Mouse (Mus musculus) heart, adult 18-20 months (tissue): ENCODE data around the gene Gstp1. TPM values are rescaled to one million over a fixed set of nuclear protein-coding genes. Genes with fewer than 3 reads are reported as not detected.

Experiments
- DNase-seq, 2 experiments: peaks; one replicate each; pipeline ENCODE4 v3.0.0; 2021 to 2022; ENCODE audit warnings: mixed read lengths in 1 of 2
- total RNA-seq, 2 experiments: library from RNA; stranded (reverse); gene quantifications; 2 replicates each; pipeline ENCODE4 v1.2.3; 2021

Gene Gstp1
- total RNA-seq, 2 experiments from 2014 or later = 350 to 400 TPM

DNA sequence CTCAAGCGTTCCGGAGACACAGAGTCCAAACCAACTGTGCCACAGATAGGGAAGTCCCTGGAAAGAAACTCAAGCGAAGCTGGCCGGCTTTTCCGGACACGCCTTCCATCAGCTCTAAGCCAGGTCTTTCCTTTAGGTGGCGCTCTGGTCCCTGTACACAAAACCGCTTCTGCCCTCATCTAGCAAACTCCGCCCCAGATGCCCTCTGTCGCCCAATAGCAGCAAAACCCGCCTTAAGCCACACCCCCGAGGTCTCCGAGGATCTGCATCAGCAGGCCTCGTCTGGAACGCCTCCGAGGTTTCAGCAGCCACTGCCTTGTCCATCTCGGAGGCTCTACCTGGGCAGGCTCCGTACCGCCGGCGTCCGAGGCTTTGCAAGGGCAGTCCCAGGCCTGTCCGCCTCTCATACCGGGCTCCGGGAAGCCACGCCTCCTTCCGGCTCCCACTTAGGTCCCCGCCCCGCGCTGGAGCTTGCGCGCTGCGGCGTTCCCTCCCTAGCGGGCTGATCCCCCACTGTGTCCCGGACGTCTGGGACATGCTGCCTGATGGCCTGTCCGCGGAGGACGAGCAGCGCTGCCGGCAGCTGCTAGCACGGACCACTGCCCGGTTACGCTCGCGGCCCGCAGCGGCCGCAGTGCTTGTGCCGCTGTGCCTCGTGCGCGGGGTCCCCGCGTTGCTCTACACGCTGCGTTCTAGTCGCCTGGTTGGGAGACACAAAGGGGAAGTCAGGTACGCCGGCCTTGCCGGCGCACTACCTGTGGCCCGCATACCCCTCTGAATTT, 37.5 kb downstream of the Gstp1 start, which contains the start of the genes Nudt8 and Gm49405:
Gene Nudt8 (plus strand): TSS at position 462 of the 782 bp plus-strand sequence.
Gene Gm49405 (plus strand): TSS at position 508 of the 782 bp plus-strand sequence.
- DNase-seq = peak; percentile 98 to 99

DNA sequence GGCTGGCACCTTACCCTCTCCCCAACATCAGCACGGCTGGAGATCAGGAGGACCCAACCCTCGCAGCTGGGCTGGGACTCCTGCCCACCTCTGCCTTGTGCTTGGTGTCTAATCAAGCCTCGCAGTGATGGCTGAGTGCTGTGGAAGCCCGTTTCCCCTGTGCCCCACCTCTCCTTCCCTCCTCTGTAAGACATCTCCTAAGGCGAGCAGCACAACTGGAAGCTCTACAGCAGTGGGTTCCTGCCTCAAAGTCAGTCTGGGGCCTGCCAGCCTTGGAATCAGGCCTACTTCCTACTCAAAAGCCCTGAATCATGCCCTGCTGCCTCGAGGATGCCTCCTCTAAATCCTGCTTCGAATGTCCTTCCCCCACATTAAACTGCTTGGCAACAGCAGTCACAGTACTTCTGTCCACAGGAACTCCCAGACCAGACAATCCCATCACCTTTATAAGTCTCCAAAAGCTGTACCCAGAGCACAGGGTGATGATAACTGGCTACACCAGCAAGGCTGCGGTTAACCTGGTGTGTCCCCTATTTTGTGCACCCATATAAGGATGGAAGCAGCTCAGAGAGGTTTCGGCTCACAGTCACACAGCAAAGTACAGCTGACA, 38.6 kb downstream of the Gstp1 start:
- DNase-seq = no peak

DNA sequence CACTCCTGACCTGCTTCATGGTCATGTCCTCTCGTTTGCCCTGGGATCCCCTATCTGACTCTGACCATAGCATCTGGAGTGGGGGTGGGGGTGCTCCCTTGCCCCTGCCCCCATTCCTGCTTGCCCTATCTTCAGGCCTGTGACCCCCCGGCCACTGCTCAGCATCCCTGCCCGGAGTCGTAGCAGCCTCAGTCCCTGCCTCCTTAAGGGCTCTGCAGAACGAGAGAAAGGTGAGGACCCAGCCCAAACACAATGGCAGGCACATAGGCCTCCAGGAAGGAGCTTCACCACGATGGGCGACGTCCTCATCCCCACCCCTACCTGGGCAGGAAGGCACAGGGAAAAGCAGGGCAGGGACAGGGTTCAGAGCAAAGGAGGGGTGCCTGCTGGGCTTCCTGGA, 39.5 kb downstream of the Gstp1 start:
- DNase-seq = no peak

DNA sequence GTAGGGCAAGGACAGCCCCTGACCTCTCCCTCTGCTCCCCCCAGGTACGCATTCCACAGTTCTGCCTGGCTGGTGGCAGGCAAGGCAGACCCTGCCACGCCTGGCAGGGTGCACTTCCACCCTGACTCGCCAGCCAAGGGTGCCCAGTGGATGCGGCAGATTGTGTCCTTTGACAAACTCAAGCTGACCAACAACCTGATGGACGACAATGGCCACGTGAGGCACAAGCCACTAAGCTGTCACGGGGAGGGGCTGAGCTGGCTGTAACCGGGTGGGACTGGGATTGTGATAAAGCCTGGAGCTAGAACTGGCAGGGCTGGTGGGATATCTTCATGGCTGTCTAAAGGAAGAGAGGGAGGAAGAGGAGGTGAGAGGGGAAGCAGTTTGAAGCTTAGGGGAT, 40.6 kb downstream of the Gstp1 start:
- no peak for DNase-seq

DNA sequence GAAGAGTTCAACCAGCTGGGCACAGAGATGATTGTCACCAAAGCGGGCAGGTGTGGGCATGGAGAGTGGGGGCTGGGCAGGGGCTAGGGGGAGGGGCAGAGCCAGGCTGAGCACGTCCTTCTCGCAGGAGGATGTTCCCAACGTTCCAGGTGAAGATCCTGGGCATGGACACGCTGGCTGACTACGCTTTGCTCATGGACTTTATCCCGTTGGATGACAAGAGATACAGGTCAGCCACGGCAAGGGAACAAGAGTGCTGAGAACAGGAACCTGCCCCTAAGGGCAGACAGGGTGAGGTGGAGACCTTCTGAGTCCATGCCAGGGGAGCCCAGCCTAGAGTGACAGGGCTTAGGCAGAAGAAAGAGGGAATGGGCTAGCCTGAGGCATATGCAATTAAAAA, 41.0 kb downstream of the Gstp1 start:
- DNase-seq = no peak

DNA sequence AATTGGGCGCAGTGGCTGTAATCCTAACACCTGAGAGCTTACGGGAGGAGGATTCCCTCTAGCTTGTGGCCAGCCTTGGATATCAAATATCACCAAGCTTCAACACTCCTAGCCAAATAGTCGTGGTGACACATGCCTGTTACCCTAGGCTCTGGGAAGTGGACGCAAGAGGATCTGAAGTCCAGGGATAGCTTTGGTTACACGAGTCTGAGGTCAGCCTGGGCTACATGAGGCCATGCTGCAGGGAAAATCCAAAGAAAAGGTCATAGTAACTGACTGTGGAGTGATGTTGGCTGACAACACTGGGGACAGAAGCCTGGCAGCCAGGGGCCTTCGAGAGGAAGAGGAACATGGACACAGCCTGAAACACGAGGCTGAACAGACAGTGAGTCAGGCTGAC, 41.7 kb downstream of the Gstp1 start:
- no peak for DNase-seq

DNA sequence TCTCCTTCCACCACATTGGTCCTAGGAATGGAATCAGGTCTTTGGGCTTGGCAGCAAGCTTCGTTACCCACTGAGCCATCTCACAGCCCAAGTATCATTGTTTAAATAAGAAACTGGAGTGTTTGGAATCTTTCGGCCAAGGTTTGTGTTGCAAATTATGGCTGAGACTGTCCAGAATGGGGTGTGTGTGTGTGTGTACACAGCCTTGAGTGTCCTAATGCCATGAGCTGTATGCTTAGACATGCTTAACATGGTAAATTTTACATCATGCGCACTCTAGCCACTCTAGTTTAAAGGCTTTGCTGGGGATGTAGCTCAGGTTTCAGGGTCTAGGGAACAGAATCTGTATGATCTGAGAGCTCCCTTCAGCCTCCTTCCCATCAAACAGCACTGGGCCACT, 42.3 kb downstream of the Gstp1 start:
- DNase-seq = no peak

DNA sequence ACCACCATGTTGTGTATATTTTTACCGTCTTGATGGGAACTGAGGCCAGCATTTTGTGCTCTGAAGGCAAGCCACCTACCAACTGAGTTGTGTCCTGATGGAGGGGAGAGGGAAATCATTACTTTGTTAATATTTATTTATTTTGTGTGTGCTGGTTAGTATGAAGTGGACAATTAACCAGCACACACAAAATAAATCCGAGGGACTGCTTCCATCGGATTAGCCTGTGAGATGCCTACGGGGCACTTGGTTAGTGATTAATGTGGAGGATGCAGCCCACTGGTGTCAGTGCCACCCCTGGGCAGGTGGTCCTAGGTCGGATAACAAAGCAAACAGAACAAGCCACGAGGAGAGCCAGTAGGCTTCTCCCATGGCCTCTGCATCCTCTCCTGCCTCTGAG, 42.9 kb downstream of the Gstp1 start:
- DNase-seq = no peak

DNA sequence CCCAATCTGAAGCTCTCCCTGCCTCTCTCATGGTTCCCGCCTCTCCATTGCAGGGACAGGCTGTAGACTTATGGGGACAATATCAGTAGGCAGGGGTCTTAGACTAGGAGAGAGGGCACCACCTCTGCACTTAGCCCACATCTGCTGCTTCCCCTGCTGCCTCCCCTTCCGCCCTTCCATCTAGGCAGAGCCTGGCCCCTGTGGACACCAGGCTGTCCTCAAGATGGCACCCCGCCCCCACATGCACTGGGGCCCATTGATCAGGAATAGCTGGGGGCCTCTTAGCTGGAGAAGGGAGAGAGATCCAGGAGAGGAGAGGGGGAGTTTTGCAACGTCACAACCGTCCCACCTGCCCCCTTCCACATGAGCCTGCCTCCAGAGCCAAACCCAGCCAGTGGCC, 45.4 kb downstream of the Gstp1 start, which contains the start of gene Tbx10:
Gene Tbx10 (plus strand): TSS at position 337 of the 400 bp plus-strand sequence.
- no peak for DNase-seq

DNA sequence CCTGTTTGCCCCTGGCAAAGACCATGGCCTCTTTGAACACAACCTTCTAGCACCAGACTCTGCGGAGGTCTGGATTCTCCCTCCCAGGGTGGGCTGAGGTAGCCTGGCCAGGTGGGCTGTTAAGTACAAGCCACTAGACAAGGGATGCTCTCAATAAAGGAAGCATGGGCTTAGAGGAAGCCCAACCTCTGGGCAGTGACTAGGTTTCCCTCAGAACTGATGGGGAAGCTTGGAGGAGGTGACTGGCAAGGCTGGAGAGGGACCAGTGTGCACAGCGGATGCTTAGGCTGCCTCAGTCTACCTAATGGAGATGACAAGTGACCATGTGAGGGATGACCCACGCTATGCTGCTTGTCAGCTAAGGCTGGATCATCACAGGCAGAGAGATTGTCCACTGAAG, 45.8 kb downstream of the Gstp1 start:
- no peak for DNase-seq

DNA sequence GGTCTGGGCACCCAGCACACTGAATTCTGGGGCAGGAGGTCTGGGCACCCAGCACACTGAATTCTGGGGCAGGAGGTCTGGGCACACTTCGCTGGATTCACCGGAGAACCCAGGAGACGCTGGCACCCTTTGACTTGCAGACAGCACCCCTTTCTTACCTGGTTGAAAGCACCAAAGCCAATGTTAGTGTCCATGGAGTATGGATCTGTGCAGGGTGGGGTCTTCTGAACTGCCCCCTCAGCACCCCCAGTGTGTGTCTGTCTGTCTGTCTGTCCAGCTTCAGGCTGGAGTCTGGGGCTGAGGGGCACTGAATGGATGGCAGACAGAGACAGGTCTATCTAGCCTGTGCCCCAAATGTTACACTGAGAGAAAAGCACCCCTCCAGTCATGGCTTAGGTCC, 46.2 kb downstream of the Gstp1 start:
- no peak for DNase-seq

DNA sequence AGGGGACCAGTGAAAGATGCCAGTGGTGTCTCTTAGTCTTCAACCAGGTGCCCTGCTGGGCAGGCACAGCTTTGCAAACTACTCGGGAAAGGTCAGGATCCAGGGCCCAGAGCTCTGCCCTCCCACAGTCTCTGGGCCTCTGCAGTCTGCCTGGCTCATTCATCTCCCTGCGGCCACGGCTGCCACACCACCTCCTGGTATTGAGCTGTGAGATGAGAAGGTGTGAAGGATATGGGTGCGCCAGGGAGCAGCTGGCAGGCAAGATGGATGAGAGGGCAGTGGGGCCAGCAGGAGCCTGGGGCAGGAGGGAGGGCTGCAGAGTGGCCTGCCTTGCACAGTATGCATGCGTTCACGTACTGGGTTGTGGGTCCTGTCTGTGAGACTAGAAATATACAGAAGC, 47.0 kb downstream of the Gstp1 start:
- no peak for DNase-seq

DNA sequence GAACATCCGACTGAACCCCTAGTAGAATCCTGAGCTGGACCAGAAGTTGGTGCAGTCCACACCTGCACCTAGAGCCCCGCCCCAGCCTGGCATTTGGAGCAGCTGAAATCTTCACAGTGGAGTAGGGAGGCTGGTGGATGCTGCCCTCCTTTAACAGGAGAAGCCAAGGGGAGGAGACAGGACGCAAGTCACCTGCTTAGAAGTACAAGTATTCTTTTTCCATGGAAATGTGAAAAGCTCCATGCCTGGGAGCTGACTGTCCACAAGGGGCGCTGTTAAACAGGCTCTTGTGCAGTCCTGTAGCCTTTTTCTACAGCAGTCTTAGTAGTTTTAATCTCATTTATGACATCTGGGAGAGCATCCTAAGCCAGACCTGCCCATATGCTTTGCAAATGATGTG, 49.0 kb downstream of the Gstp1 start:
- DNase-seq = no peak

DNA sequence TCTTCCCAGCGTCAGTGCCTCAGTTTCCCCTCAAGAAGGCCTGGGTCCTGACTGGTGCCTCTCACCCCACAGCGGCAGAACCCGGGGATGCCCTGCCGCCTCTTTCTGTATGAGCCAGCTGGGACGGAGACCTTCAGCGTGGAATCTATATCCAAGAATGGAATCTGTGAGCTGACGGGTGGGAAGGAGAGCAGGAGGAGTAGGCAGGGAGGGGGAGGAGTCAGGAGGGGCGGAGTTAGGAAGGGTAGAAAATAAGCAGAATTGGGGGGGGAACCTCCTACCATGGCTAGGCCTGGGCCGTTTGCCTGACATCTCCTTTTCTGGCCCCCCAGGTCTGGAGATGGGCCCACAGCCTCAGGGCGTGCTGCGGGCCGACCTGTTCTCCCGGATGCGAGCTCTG, 49.7 kb downstream of the Gstp1 start:
- no peak for DNase-seq

DNA sequence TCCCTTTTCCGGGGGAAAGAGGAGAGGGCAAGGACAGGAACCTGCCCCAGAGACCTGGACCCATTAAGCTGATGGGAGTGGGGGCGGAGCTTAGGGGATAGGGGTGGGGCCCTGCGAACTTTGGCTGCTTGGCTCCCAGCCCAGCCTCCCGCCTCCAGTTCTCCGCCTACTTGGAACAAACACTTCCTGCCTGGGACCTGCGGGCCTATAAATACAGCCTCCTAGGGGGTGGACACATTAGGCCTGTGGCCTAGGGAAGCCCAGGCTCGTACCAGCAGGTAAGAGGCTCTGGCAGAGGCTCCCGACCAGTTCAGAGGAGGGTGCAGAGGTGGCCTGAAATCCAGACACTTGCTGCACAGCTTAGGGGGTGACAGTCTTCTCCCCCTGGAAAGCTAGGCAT, 51.5 kb downstream of the Gstp1 start, which contains the start of gene Acy3:
Gene Acy3 (plus strand): TSS at position 237 of the 400 bp plus-strand sequence.
- DNase-seq = peak; percentile 90 to 93

Other genes starting within 250 kb of the Gstp1 start
- 10 to 100 TPM; 11.8 to 15.5 TPM for gene Chka, start 186.2 kb downstream of the Gstp1 start, total RNA-seq
- gene Tcirg1, start 130.9 kb downstream of the Gstp1 start, total RNA-seq = 1 to 10 TPM; 8.0 to 9.2 TPM
- gene Ndufs8, start 125.2 kb downstream of the Gstp1 start, total RNA-seq = 100 to 1,000 TPM; 489 to 502 TPM
- gene Aldh3b1, start 108.2 kb downstream of the Gstp1 start, total RNA-seq = 1 to 10 TPM; 1.3 to 2.0 TPM
- 10 to 100 TPM; 17.7 to 23.9 TPM for gene Unc93b1, start 102.8 kb downstream of the Gstp1 start, total RNA-seq
- under 1 TPM; 0.28 to 0.30 TPM for gene Aldh3b3, start 79.3 kb downstream of the Gstp1 start, total RNA-seq
- under 1 TPM; 0.22 to 0.98 TPM for gene Aldh3b2, start 65.7 kb downstream of the Gstp1 start, total RNA-seq
- gene Acy3, start 51.4 kb downstream of the Gstp1 start, total RNA-seq = 10 to 100 TPM; 24.3 to 28.5 TPM
- not detected for gene Tbx10, start 45.2 kb downstream of the Gstp1 start, total RNA-seq
- 100 to 1,000 TPM; 162 to 166 TPM for gene Nudt8, start 37.4 kb downstream of the Gstp1 start, total RNA-seq
- 1 to 10 TPM in 1 of 2 experiments, under 1 TPM in 1; 0.84 to 1.1 TPM for gene Gm49405, start 37.4 kb downstream of the Gstp1 start, total RNA-seq
- gene Doc2g, start 34.7 kb downstream of the Gstp1 start, total RNA-seq = 100 to 1,000 TPM; 241 to 281 TPM
- gene Ndufv1, start 25.2 kb downstream of the Gstp1 start, total RNA-seq = 1,000 to 10,000 TPM; 1,128 to 1,150 TPM
- 100 to 1,000 TPM; 123 to 134 TPM for gene Gstp2, start 8.0 kb upstream of the Gstp1 start, total RNA-seq
- gene Gstp3, start 21.6 kb upstream of the Gstp1 start, total RNA-seq = not detected
- gene Cabp2, start 43.6 kb upstream of the Gstp1 start, total RNA-seq = not detected
- gene Cdk2ap2, start 59.2 kb upstream of the Gstp1 start, total RNA-seq = 10 to 100 TPM; 34.5 to 37.8 TPM
- gene Pitpnm1, start 62.0 kb upstream of the Gstp1 start, total RNA-seq = 10 to 100 TPM; 16.1 to 21.2 TPM
- gene Aip, start 87.9 kb upstream of the Gstp1 start, total RNA-seq = 10 to 100 TPM; 62.1 to 63.2 TPM
- under 1 TPM in 1 of 2 experiments, not detected in 1; 0.08 TPM for gene Gpr152, start 101.8 kb upstream of the Gstp1 start, total RNA-seq
- under 1 TPM; 0.12 to 0.13 TPM for gene Cabp4, start 106.0 kb upstream of the Gstp1 start, total RNA-seq
- gene Coro1b, start 110.6 kb upstream of the Gstp1 start, total RNA-seq = 10 to 100 TPM; 38.3 to 47.6 TPM
- gene Ptprcap, start 115.6 kb upstream of the Gstp1 start, total RNA-seq = 1 to 10 TPM in 1 of 2 experiments, under 1 TPM in 1; 0.69 to 8.4 TPM
- 10 to 100 TPM; 13.1 to 17.1 TPM for gene Rps6kb2, start 125.4 kb upstream of the Gstp1 start, total RNA-seq
- 10 to 100 TPM; 28.3 to 30.5 TPM for gene Carns1, start 137.5 kb upstream of the Gstp1 start, total RNA-seq
- 10 to 100 TPM; 12.0 to 20.2 TPM for gene Tbc1d10c, start 153.3 kb upstream of the Gstp1 start, total RNA-seq
- gene Ppp1ca, start 154.1 kb upstream of the Gstp1 start, total RNA-seq = 100 to 1,000 TPM; 293 to 299 TPM
- 1 to 10 TPM; 4.5 to 4.8 TPM for gene Rad9a, start 163.7 kb upstream of the Gstp1 start, total RNA-seq
- 1 to 10 TPM; 1.2 to 2.3 TPM for gene Clcf1, start 176.3 kb upstream of the Gstp1 start, total RNA-seq
- not detected for gene AC109138.7, start 176.4 kb upstream of the Gstp1 start, total RNA-seq
- gene Pold4, start 193.9 kb upstream of the Gstp1 start, total RNA-seq = 10 to 100 TPM in 1 of 2 experiments, 1 to 10 TPM in 1; 9.1 to 19.9 TPM
- 1 to 10 TPM; 5.6 to 7.4 TPM for gene Ssh3, start 231.2 kb upstream of the Gstp1 start, total RNA-seq
- gene Ankrd13d, start 245.2 kb upstream of the Gstp1 start, total RNA-seq = 1 to 10 TPM in 1 of 2 experiments, under 1 TPM in 1; 0.92 to 2.1 TPM